Mouse (Mus musculus) frontal cortex, adult 2 months (tissue): ENCODE measurements around the gene Ust. TPM values are rescaled to one million over a fixed set of nuclear protein-coding genes. Genes with fewer than 3 reads are reported as not detected.

ENCODE experiments used
- DNase-seq, 2 experiments: peaks; one replicate each; pipeline ENCODE4 v3.0.0; 2022; ENCODE audit warnings: low spot score in 1 of 2; ENCODE audit errors: extremely low spot score in 1 of 2
- polyA plus RNA-seq: library from polyadenylated mRNA; depleted of rRNA; stranded (reverse); fragments of >200 nt; gene quantifications from 2 replicates; pipeline ENCODE4 v1.2.3, GENCODE M21; 2012

Gene Ust
- polyA plus RNA-seq, 1 experiment, result 14.5 TPM

GRCm38 (mm10) chr10:8444052-8444451 lies 74.6 kb downstream of the Ust start:
- no peak for DNase-seq

DNA sequence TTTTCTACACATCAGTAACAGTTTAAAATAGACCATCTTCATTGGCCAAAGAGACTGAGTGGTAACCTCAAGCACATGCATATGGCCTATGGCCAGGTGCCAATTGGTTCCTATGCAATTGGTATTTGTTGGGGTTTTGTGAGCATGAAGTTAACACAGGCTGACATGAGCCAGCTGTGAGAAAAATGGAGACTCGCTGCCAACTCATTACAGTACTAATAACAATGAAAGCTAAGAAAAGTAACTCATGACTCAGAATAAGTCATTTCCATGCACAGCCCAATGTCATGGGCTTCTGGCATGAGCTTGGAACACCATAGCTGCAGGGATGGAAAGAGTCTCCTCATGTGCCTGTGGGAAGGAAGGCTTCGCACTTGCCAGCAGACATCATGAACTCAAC lies 86.8 kb downstream of the Ust start:
- DNase-seq, result no peak

GRCm38 (mm10) chr10:8428787-8429778 lies 89.5 kb downstream of the Ust start:
- DNase-seq, result peak in 1 of 2 experiments; percentile 22

GRCm38 (mm10) chr10:8427671-8428364 lies 90.8 kb downstream of the Ust start:
- DNase-seq, result no peak

- no peak for DNase-seq
Measured at GRCm38 (mm10) chr10:8419496-8420009, 99.1 kb downstream of the Ust start.

GRCm38 (mm10) chr10:8415474-8415873 lies 103.2 kb downstream of the Ust start:
- DNase-seq, result no peak

GRCm38 (mm10) chr10:8415036-8415435 lies 103.6 kb downstream of the Ust start:
- DNase-seq, result no peak

DNA sequence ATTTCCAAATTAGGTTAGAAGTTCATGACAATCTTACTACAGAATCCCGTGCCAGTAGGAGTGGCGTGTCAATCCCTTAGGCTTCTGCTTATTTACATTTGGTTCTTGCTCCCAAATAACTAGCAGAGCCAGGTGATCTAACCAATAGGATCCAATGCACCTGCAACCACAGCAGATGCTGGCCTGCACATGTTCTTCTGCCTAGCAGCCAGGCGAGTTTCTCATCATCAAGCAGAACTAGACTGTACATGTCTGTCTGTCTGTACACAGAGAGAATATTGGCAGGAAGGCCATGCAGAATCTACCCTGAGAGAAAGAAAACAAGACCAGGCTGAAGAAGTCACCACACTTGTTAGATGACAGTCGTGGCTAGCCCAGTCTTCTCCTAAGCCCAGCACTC lies 113.5 kb downstream of the Ust start:
- no peak for DNase-seq

GRCm38 (mm10) chr10:8392226-8392625 lies 126.4 kb downstream of the Ust start:
- DNase-seq, result no peak

DNA sequence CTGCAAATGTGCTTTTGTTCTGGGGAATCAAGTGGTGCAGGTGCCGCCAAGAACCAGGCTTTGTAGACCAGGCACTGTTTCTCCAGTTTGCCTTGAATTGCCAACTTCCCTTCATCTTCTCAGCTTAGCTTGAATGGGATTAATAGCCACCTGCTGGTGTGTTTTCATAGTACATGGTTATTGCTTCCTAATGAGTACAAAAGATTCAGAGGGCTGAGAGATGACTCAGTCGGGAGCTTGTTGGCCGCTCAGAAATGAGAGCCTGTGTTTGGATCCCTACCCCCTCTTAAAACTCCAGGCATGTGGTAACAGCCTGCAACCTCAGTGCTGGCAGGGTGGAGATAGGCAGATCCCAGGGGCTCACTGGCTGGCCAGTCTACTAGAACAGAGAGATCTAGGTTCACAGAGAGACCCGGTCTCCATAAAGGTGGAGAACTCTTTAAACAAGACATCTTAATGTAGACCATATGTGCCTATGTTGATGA lies 127.3 kb downstream of the Ust start:
- peak; percentile 7 to 59 for DNase-seq

DNA sequence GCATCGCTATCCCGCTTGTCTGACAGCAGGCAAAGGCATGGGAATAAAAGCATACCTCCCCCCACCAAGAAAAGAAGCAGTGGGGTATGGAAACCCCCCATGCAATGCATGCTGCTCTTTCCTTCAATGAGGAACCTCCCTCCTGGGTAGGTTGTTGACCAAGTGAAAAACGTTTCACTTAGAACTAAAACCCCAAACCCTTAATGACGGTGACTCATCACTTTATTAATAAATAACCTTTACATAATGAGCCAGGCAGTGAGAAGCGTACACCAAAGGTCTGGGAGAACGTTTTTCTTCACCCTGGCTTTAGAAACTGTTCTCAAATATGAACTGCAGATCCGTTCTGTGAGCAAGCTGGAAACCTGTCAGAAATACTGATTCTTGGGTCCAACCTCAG lies 130.4 kb downstream of the Ust start:
- no peak for DNase-seq

- no peak for DNase-seq
Measured at GRCm38 (mm10) chr10:8369894-8370500, 148.6 kb downstream of the Ust start.

DNA sequence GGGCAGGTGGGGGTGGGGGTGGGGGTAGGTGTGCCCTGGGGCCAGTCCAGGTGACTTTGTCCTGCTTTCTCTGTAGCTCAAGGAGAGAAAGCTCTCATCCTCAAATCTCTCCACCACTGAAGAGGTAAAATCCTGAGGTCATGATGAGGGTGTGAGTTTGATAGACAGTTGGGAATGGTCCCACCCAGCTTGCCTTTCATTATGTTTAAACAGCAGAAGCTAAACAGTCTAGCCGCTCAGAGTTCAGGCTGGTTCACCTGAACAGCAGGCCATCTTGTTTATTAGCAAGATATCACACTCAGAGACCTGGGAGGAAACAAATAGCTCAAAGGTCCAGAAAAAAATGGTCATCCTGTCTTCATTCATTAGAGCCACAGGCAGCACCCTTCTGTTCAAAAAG lies 152.8 kb downstream of the Ust start:
- DNase-seq, result no peak

DNA sequence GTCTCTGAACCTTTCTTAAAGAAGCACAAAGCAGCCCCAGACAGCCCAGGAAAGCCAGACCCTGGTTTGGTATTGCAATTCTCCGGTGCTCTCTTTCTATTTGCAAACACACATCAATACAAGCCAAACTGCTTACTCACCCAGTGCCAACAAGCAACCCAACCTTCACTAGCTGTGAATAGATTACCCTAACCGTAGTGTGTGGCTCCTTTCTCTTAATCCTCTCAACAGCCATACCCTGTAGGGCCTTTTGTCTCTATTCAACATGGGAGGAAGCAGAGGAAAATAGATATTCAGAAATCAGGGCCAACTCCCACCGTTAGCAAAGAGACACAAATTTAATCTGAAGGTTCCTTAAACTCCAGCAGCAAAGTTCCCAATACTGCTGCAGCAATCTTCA lies 154.4 kb downstream of the Ust start:
- no peak for DNase-seq

GRCm38 (mm10) chr10:8363281-8363680 lies 155.3 kb downstream of the Ust start:
- DNase-seq, result no peak

- peak in 1 of 2 experiments; percentile 14 for DNase-seq
Measured at GRCm38 (mm10) chr10:8358286-8359045, 160.2 kb downstream of the Ust start.

- peak in 1 of 2 experiments; percentile 21 for DNase-seq
Measured at GRCm38 (mm10) chr10:8353534-8353933, 165.1 kb downstream of the Ust start.

DNA sequence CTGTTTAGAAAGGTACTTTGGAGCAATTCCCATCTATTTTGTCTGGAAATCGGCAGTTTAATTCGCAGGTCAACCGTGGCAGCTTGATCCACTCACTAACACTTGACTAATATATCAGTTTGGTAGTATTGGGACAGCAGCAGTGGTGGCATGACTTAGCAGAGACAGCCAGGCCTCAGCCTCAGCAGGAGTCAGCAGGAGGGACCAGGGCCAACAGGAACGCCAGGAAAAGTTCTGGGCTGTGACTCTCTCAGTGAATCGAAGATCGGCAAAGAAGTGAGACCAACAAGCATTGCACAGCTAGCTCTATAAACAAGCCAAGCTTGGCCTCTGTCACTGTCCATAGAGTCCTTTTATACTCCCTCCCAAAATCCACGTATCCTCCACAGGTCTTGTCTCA lies 168.0 kb downstream of the Ust start:
- no peak for DNase-seq

- no peak for DNase-seq
Measured at GRCm38 (mm10) chr10:8347497-8347896, 171.1 kb downstream of the Ust start.

DNA sequence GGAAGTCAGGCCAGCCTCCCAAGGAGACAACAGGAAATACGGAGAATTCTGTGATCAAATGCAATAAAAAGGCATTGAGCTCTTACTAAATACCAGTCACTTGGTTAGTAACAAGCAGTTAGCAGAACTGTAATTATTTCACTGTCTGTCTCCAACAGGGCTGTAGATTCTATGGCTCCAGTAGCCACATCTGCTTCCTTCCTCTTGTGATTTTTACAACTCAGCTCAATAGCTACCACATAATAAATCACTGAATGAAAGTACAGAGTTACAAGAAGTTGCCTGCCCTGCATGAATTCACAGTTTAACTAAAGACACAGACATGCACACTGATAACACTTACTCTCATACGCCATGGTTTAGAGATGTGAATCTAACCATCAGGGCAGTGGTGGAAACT lies 176.1 kb downstream of the Ust start:
- no peak for DNase-seq
